9 mouse cellular contexts compared by ENCODE assay signal in genomic region chr10:93276857-93277256, GRCm38 (mm10). TPM values are rescaled to one million over a fixed set of nuclear protein-coding genes. Genes with fewer than 3 reads are reported as not detected.
DNase-seq lines count a peak whose midpoint lies in the region; ATAC-seq and TF ChIP-seq lines count a peak whose summit lies in the region.
"Had no signal": no experiment of that assay in that cellular context is flagged by ENCODE, and none has a peak within 500 bp of the region (broad histone marks: within the 10 kb centered on the region; RNA-seq: fewer than 3 reads in every experiment).

No protein-coding gene starts in this region.

- TF ChIP-seq CTCF in lung, postnatal 0 days (IDR thresholded peaks at IDR 0.05) = no peak

- peak overlapping the region; percentile 51 for H3K4me2 ChIP-seq in lung, postnatal 0 days (replicated peaks; ENCODE audit: low read depth, low read length)
- peak overlapping the region; percentile 32; the same call in 1 of the 2 replicates for H3K4me2 ChIP-seq in limb, embryonic 15.5 days

- no peaks in the 10 kb centered on the region for H3K9me3 ChIP-seq in lung, postnatal 0 days (ENCODE audit: low read length)
- H3K9me3 ChIP-seq in limb, embryonic 15.5 days = no peaks in the 10 kb centered on the region
- H3K9me3 ChIP-seq: liver, embryonic 13.5 days had no signal

- no peaks in the 10 kb centered on the region for H3K36me3 ChIP-seq in lung, postnatal 0 days (ENCODE audit: insufficient read depth, low read length)
- peaks cover 30% of the 10 kb centered on the region for H3K36me3 ChIP-seq in limb, embryonic 15.5 days
- H3K36me3 ChIP-seq: liver, embryonic 13.5 days had no signal

- no peak for ATAC-seq in cerebellum, adult (ENCODE audit: insufficient number of reproducible peaks, low FRiP score, low TSS enrichment)
- no peak for ATAC-seq in lung, postnatal 0 days
- no peak for ATAC-seq in limb, embryonic 15.5 days (ENCODE audit: insufficient number of reproducible peaks, low FRiP score, low TSS enrichment, low read depth)

- WGBS in lung, postnatal 0 days = 30% methylated on average over 9 of the region's 9 CpGs
- WGBS in limb, embryonic 15.5 days = 55% methylated on average over 9 of the region's 9 CpGs

- no peaks in the 10 kb centered on the region for H3K27me3 ChIP-seq in lung, postnatal 0 days (replicated peaks; ENCODE audit: insufficient read depth, low read length)
- H3K27me3 ChIP-seq in limb, embryonic 15.5 days = no peaks in the 10 kb centered on the region
- H3K27me3 ChIP-seq: liver, embryonic 13.5 days had no signal

- H3K9ac ChIP-seq in lung, postnatal 0 days (replicated peaks; ENCODE audit: low read depth) = no peak overlapping the region
- H3K9ac ChIP-seq in limb, embryonic 15.5 days = no peak overlapping the region

- no peak overlapping the region for H3K4me3 ChIP-seq in lung, postnatal 0 days (ENCODE audit: low read depth, low read length)
- H3K4me3 ChIP-seq in limb, embryonic 15.5 days = no peak overlapping the region
- H3K4me3 ChIP-seq: liver, embryonic 13.5 days had no signal

- H3K4me1 ChIP-seq in lung, postnatal 0 days (ENCODE audit: insufficient read depth, low read depth, low read length) = peaks cover 7% of the 10 kb centered on the region; the same call in 1 of the 2 replicates
- H3K4me1 ChIP-seq in limb, embryonic 15.5 days = peaks cover 47% of the 10 kb centered on the region

- H3K27ac ChIP-seq in lung, postnatal 0 days (ENCODE audit: low read length) = peak overlapping the region; percentile 9; the same call in 1 of the 2 replicates
- peak overlapping the region; percentile 14; the same call in 1 of the 2 replicates for H3K27ac ChIP-seq in limb, embryonic 15.5 days
- H3K27ac ChIP-seq: liver, embryonic 13.5 days had no signal

- TF ChIP-seq EP300 in lung, postnatal 0 days (IDR thresholded peaks at IDR 0.05) = no peak

- peak; percentile 80 for DNase-seq in cerebellum, adult 11-12 months
- no peak for DNase-seq in lung, postnatal 0 days (ENCODE audit: low spot score)
- no peak for DNase-seq in lung, postnatal 14 days
- DNase-seq in embryo, embryonic 10 days (ENCODE audit: low spot score) = no peak
- no peak for DNase-seq in spleen, adult 12 weeks (ENCODE audit: low spot score)
- DNase-seq in lung, postnatal 36 days = no peak
- DNase-seq: liver, embryonic 13.5 days had no signal

RNA-seq across cellular contexts. Expression of gene Elk3, which starts 34.1 kb away (rescaled TPM):
- polyA plus RNA-seq in lung, postnatal 0 days (2015; fragmentation: Nextera tagmentation; extraction: Ambion mirVana) = 56.0 and 61.5 TPM in 2 replicates
- 36.2 and 36.3 TPM in 2 replicates for polyA plus RNA-seq in limb, embryonic 15.5 days (2015; fragmentation: Nextera tagmentation; extraction: Ambion mirVana)
